Mouse (Mus musculus): ENCODE data around the gene Mccc2. TPM values are rescaled to one million over a fixed set of nuclear protein-coding genes. Genes with fewer than 3 reads are reported as not detected.

The Mccc2 gene
- polyA plus RNA-seq, 1 experiment: 9.9 TPM

DNA sequence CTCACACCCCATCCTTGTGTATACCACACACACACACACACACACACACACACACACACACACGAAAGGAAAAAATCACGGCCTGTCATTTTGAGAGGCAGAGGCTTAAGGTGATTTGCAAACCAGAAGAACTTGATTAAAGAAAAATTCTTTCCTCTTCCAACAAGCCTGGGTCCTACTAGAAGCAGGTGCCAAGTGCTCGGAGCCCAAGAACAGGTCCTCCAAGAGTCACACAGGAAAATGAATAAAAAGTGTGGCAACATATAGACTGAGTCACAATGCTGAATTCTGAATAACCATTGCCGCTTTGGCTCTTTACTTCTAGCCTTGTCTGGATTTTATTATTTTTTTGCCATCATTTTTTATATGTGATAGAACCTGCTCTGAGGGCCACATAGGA, 53.8 kb downstream of the Mccc2 start:
- no peak overlapping the region for H3K4me3 ChIP-seq
- H3K4me2 ChIP-seq (ENCODE audit: low read depth): no peak overlapping the region
- TF ChIP-seq USF1 (IDR thresholded peaks at IDR 0.05; ENCODE audit: low read depth) (no peak), MYOD1 (IDR thresholded peaks at IDR 0.05; ENCODE audit: control insufficient read depth in 1 of 3, insufficient read length in 2 of 3, low read depth in 2 of 3) (no peak), MAX (IDR thresholded peaks at IDR 0.05; ENCODE audit: low read depth) (no peak), REST (IDR thresholded peaks at IDR 0.05; ENCODE audit: insufficient read depth, insufficient read length) (no peak), CEBPB (IDR thresholded peaks at IDR 0.05; ENCODE audit: insufficient read depth, poor library complexity, severe bottlenecking) (no peak), POLR2A (IDR thresholded peaks at IDR 0.05; ENCODE audit: insufficient read length, low read depth) (no peak), MYOG (IDR thresholded peaks at IDR 0.05; ENCODE audit: control insufficient read depth in 1 of 3, insufficient read depth in 1 of 3, insufficient read length in 2 of 3, low read depth in 2 of 3) (no peak), TCF3 (IDR thresholded peaks at IDR 0.05; ENCODE audit: insufficient read length, low read depth) (no peak), E2F4 (IDR thresholded peaks at IDR 0.05; ENCODE audit: insufficient read depth) (no peak), POLR2AphosphoS2 (IDR thresholded peaks at IDR 0.05; ENCODE audit: insufficient read length, low read depth) (no peak), TCF12 (IDR thresholded peaks at IDR 0.05; ENCODE audit: insufficient read depth, poor library complexity, severe bottlenecking) (no peak), SRF (IDR thresholded peaks at IDR 0.05; ENCODE audit: control insufficient read depth, insufficient read length, low read depth) (no peak)
- H3ac ChIP-seq (ENCODE audit: control insufficient read depth, insufficient read length): no peak overlapping the region
- no peaks in the 10 kb centered on the region for H3K27me3 ChIP-seq (ENCODE audit: control insufficient read depth, insufficient read depth, insufficient read length)
- peaks cover 4% of the 10 kb centered on the region for H3K36me3 ChIP-seq (ENCODE audit: control insufficient read depth, insufficient read depth)
- H3K79me2 ChIP-seq (ENCODE audit: control insufficient read depth, insufficient read depth): no peaks in the 10 kb centered on the region

GRCm38 (mm10) chr13:99955591-99955944, 59.9 kb downstream of the Mccc2 start:
- TF ChIP-seq POLR2A (IDR thresholded peaks at IDR 0.05; ENCODE audit: insufficient read length, low read depth): no peak
- no peaks in the 10 kb centered on the region for H3K79me2 ChIP-seq (ENCODE audit: control insufficient read depth, insufficient read depth)
- no peaks in the 10 kb centered on the region for H3K27me3 ChIP-seq (ENCODE audit: control insufficient read depth, insufficient read depth, insufficient read length)
- H3ac ChIP-seq (ENCODE audit: control insufficient read depth, insufficient read length): no peak overlapping the region
- H3K36me3 ChIP-seq (ENCODE audit: control insufficient read depth, insufficient read depth): peaks cover 4% of the 10 kb centered on the region
- no peak overlapping the region for H3K4me3 ChIP-seq
- H3K4me2 ChIP-seq (ENCODE audit: low read depth): no peak overlapping the region

DNA sequence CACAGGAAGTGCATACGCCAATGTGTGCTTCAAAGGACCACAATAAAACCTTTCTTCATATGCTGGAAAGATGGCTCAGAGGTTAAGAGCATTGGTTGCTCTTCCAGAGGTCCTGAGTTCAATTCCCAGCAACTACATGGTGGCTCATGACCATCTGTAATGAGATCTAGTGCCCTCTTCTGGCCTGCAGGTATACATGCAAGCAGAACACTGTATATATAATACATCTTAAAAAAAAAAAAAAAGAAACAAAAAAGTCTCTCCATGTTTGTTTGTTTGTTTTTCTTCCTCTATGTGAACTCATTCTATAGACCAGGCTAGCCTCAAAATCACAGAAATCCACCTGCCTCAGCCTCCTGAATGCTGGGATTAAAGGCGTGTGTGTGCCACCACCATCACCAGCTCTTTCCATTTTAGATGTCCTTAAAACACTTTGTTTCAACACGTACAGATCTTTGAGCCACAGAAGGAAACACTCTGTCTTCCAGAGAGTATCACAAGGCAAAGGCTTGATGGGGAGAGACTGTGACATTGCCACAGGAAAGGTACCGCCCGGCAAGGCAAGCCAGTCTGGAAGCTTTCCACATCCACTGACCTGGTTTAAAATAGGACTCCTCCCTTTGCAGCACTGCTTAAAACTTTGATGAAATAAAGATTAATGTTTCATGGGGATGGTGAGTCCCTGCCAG, 60.4 kb downstream of the Mccc2 start:
- no peaks in the 10 kb centered on the region for H3K27me3 ChIP-seq (ENCODE audit: control insufficient read depth, insufficient read depth, insufficient read length)

DNA sequence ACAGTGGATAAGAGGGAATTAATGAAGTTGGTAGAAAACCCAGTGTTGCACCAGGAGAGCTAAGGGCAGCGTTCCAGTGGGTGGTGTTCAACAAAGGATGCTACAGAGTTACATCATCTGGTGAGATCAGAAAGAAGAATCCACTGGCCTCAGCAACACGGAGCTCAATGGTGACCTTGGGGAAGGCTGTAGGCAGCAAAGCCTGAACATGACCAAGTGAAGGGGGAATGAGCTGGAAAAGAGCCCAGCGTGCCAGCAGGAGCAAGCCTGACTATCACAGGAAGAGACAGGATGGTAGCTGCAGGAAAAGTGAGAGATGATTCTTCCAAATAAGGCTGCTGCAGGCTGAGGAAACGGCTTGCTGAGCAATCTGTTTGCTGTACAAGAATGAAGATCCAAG, 68.0 kb downstream of the Mccc2 start:
- no peaks in the 10 kb centered on the region for H3K36me3 ChIP-seq (ENCODE audit: control insufficient read depth, insufficient read depth)
- no peaks in the 10 kb centered on the region for H3K79me2 ChIP-seq (ENCODE audit: control insufficient read depth, insufficient read depth)
- TF ChIP-seq E2F4 (IDR thresholded peaks at IDR 0.05; ENCODE audit: insufficient read depth) (no peak), MYOD1 (IDR thresholded peaks at IDR 0.05; ENCODE audit: control insufficient read depth in 1 of 3, insufficient read length in 2 of 3, low read depth in 2 of 3) (no peak), MYOG (IDR thresholded peaks at IDR 0.05; ENCODE audit: control insufficient read depth in 1 of 3, insufficient read depth in 1 of 3, insufficient read length in 2 of 3, low read depth in 2 of 3) (no peak), MAX (IDR thresholded peaks at IDR 0.05; ENCODE audit: low read depth) (no peak), POLR2AphosphoS2 (IDR thresholded peaks at IDR 0.05; ENCODE audit: insufficient read length, low read depth) (no peak), TCF12 (IDR thresholded peaks at IDR 0.05; ENCODE audit: insufficient read depth, poor library complexity, severe bottlenecking) (no peak), POLR2A (IDR thresholded peaks at IDR 0.05; ENCODE audit: insufficient read length, low read depth) (no peak), TCF3 (IDR thresholded peaks at IDR 0.05; ENCODE audit: insufficient read length, low read depth) (no peak), CEBPB (IDR thresholded peaks at IDR 0.05; ENCODE audit: insufficient read depth, poor library complexity, severe bottlenecking) (no peak)
- H3K4me3 ChIP-seq: no peak overlapping the region
- H3ac ChIP-seq (ENCODE audit: control insufficient read depth, insufficient read length): no peak overlapping the region
- no peaks in the 10 kb centered on the region for H3K27me3 ChIP-seq (ENCODE audit: control insufficient read depth, insufficient read depth, insufficient read length)
- H3K4me2 ChIP-seq (ENCODE audit: low read depth): no peak overlapping the region

More for the DNA sequence above, 60.4 kb downstream of the Mccc2 start:
- H3K4me2 ChIP-seq (ENCODE audit: low read depth): no peak overlapping the region
- no peak overlapping the region for H3K4me3 ChIP-seq
- peaks cover 4% of the 10 kb centered on the region for H3K36me3 ChIP-seq (ENCODE audit: control insufficient read depth, insufficient read depth)
- no peak for TF ChIP-seq CEBPB (IDR thresholded peaks at IDR 0.05; ENCODE audit: insufficient read depth, poor library complexity, severe bottlenecking)
- no peak for TF ChIP-seq POLR2A (IDR thresholded peaks at IDR 0.05; ENCODE audit: insufficient read length, low read depth)
- TF ChIP-seq REST (IDR thresholded peaks at IDR 0.05; ENCODE audit: insufficient read depth, insufficient read length): no peak
- TF ChIP-seq POLR2AphosphoS2 (IDR thresholded peaks at IDR 0.05; ENCODE audit: insufficient read length, low read depth): no peak
- no peak overlapping the region for H3ac ChIP-seq (ENCODE audit: control insufficient read depth, insufficient read length)
- no peaks in the 10 kb centered on the region for H3K79me2 ChIP-seq (ENCODE audit: control insufficient read depth, insufficient read depth)

- Histone ChIP-seq H3K4me3 (no peak overlapping the region), H3ac (ENCODE audit: control insufficient read depth, insufficient read length) (no peak overlapping the region)
- no peak for TF ChIP-seq TCF12 (IDR thresholded peaks at IDR 0.05; ENCODE audit: insufficient read depth, poor library complexity, severe bottlenecking)
- no peak for TF ChIP-seq TCF3 (IDR thresholded peaks at IDR 0.05; ENCODE audit: insufficient read length, low read depth)
- TF ChIP-seq E2F4 (IDR thresholded peaks at IDR 0.05; ENCODE audit: insufficient read depth): no peak
These were observed 71.9 kb downstream of the Mccc2 start for GRCm38 (mm10) chr13:99943525-99943924.

More at GRCm38 (mm10) chr13:99943525-99943924, 71.9 kb downstream of the Mccc2 start:
- H3K27me3 ChIP-seq (ENCODE audit: control insufficient read depth, insufficient read depth, insufficient read length): no peaks in the 10 kb centered on the region
- H3K36me3 ChIP-seq (ENCODE audit: control insufficient read depth, insufficient read depth): no peaks in the 10 kb centered on the region
- no peak overlapping the region for H3K4me2 ChIP-seq (ENCODE audit: low read depth)
- H3K79me2 ChIP-seq (ENCODE audit: control insufficient read depth, insufficient read depth): no peaks in the 10 kb centered on the region
